Mouse (Mus musculus) testis, adult 2 months (tissue): Measurements from ENCODE around the gene Tnnt2.

Experiments used
- CTCF ChIP-seq: fragments of 200-500 bp; IDR thresholded peaks from 2 replicates; pipeline ENCODE4 v1.5.1; 2012; ENCODE audit warnings: low read depth, mild to moderate bottlenecking, inconsistent platforms, low read length, moderate library complexity; ENCODE audit not compliant: control insufficient read depth, insufficient read depth, insufficient replicate concordance
- POLR2A ChIP-seq: fragments of 200-500 bp; IDR thresholded peaks from 2 replicates; pipeline ENCODE4 v1.6.1; 2012; ENCODE audit warnings: low read depth, mild to moderate bottlenecking, inconsistent platforms, low read length, moderate library complexity; ENCODE audit not compliant: control insufficient read depth

DNA sequence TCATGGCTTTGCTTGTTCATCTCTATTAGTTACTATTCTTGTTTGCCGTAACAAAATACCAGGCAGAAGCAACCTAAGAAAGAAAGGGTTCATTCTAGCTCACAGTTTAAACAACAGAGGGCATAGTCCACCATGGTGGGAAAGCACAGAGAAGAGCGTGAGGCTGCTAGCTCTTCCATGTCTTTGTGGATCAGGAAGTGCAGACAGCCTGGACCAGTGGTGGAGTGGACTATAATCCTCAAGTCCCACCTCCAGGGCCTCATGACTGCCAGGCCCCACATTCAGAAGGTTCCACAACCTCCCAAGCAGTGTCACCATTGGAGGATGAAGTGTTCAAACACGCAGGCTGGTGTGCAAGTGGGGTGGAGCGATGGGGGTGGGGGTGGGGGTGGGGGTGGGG lies 17.0 kb downstream of the Tnnt2 start:
- no peak for TF ChIP-seq POLR2A
- no peak for TF ChIP-seq CTCF
